Mouse (Mus musculus) myocyte (in vitro differentiated cells): ENCODE results near the gene Ifnl2.

ENCODE experiments used
- E2F4 ChIP-seq: IDR thresholded peaks from one replicate; pipeline ENCODE4 v1.6.1; 2011; ENCODE audit warnings: mild to moderate bottlenecking, control low read depth, moderate library complexity; ENCODE audit not compliant: insufficient read depth
- MYOG ChIP-seq, 3 experiments: IDR thresholded peaks; one replicate each; pipeline ENCODE4 v1.6.1; 2011; ENCODE audit warnings: control low read depth in 2 of 3, low read depth in 2 of 3, mild to moderate bottlenecking in 2 of 3; ENCODE audit not compliant: insufficient read length in 2 of 3, control insufficient read depth in 1 of 3, insufficient read depth in 1 of 3
- POLR2A ChIP-seq: IDR thresholded peaks from one replicate; pipeline ENCODE4 v1.6.1; 2011; ENCODE audit warnings: low read depth, mild to moderate bottlenecking, control low read depth, moderate library complexity; ENCODE audit not compliant: insufficient read length
- POLR2AphosphoS2 ChIP-seq: IDR thresholded peaks from one replicate; pipeline ENCODE4 v1.6.1; 2011; ENCODE audit warnings: low read depth, control low read depth; ENCODE audit not compliant: insufficient read length
- SRF ChIP-seq: IDR thresholded peaks from one replicate; pipeline ENCODE4 v1.6.1; 2011; ENCODE audit warnings: low read depth; ENCODE audit not compliant: control insufficient read depth, insufficient read length

DNA sequence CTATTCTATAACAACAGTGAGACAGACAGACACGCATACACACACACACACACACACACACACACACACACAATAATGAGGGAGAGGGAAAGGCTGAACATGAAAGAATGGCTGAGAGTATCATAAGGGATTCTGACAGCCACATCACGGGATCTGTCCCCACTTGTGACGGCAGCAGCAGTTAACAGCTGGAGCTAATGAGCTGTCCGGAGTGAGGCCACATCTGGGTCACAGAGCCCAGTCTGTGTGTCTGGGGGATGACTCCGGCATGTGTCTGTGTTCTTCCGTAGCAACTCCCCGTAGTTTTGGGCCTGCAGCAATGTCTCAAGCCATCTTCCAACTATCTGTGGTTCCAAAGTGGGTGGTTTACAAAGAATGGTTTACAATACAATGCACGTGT lies 21.8 kb upstream of the Ifnl2 start:
- TF ChIP-seq SRF (no peak), POLR2A (no peak), MYOG (IDR thresholded peaks at IDR 0.05; ENCODE audit: control insufficient read depth in 1 of 3, insufficient read depth in 1 of 3, insufficient read length in 2 of 3, low read depth in 2 of 3) (no peak), POLR2AphosphoS2 (no peak), E2F4 (no peak)
